Mouse (Mus musculus): Measurements from ENCODE around the gene Hist1h3b.

GRCm38 (mm10) chr13:23717176-23717575 lies 34.9 kb upstream of the Hist1h3b start:
- no peak for TF ChIP-seq POLR2A (IDR thresholded peaks at IDR 0.05; ENCODE audit: borderline replicate concordance, insufficient read depth, low read length)
- no peak for TF ChIP-seq CTCF (IDR thresholded peaks at IDR 0.05; ENCODE audit: borderline replicate concordance, insufficient read depth, low read depth, low read length)
